In the genomic region with DNA sequence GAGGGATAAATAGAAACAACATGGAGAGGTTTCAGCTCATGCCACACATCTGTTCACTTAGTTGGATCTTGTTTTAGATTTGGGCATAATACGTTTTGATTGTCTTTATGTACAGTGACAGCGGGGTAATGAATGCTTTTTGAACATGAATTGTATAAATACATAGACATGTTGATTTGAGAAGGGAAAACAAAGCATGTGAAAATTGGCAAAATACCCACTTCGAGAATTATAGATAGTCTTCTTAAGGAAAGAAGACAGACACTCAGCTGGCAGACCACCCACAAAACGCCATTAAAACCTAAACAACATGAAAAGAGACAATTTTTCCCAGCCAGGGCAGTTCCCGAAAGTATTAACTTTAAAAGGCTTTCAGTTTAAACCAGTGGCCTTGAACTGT, we compare ENCODE assay signal across 38 mouse cellular contexts. TPM values are rescaled to one million over a fixed set of nuclear protein-coding genes. Genes with fewer than 3 reads are reported as not detected.
"Had no signal": no experiment of that assay in that cellular context is flagged by ENCODE, and none has a peak within 500 bp of the region (broad histone marks: within the 10 kb centered on the region; RNA-seq: fewer than 3 reads in every experiment).

No protein-coding gene starts in this region.

- H3K27ac ChIP-seq: heart, embryonic 10.5 days; hindbrain, embryonic 10.5 days; hindbrain, embryonic 12.5 days; hindbrain, embryonic 14.5 days; intestine, embryonic 15.5 days; layer of hippocampus, adult 2 months; left cerebral cortex, adult 2 months; limb, embryonic 10.5 days; limb, embryonic 12.5 days; liver, embryonic 13.5 days; liver, embryonic 15.5 days had no signal

- H3K9ac ChIP-seq: heart, embryonic 12.5 days; hindbrain, embryonic 12.5 days; hindbrain, embryonic 14.5 days; intestine, embryonic 15.5 days; limb, embryonic 12.5 days; liver, embryonic 13.5 days; liver, embryonic 15.5 days had no signal

- DNase-seq: gastrocnemius, postnatal 10 days; gastrocnemius, postnatal 25 days; heart, adult 18-20 months; heart, postnatal 10 days; heart, postnatal 4 days; kidney, adult 18-20 months; kidney, adult 8-10 months; kidney, postnatal 10 days; kidney, postnatal 25 days; kidney, postnatal 4 days; liver; liver, embryonic 13.5 days had no signal

- H3K4me1 ChIP-seq: heart, embryonic 10.5 days; heart, embryonic 12.5 days; hindbrain, embryonic 10.5 days; hindbrain, embryonic 12.5 days; intestine, embryonic 15.5 days; limb, embryonic 10.5 days; limb, embryonic 12.5 days; liver, embryonic 13.5 days; liver, embryonic 15.5 days had no signal

- H3K9me3 ChIP-seq: heart, embryonic 10.5 days; heart, embryonic 12.5 days; hindbrain, embryonic 10.5 days; hindbrain, embryonic 12.5 days; intestine, embryonic 15.5 days; limb, embryonic 10.5 days; limb, embryonic 12.5 days; liver, embryonic 13.5 days; liver, embryonic 15.5 days had no signal

- H3K4me2 ChIP-seq: heart, embryonic 12.5 days; hindbrain, embryonic 12.5 days; hindbrain, embryonic 14.5 days; intestine, embryonic 15.5 days; limb, embryonic 12.5 days; liver, embryonic 11.5 days; liver, embryonic 13.5 days; liver, embryonic 15.5 days had no signal

- ATAC-seq: hindbrain, embryonic 16.5 days; inflammation-experienced regulatory T-cells, adult 6 months; intestine, embryonic 15.5 days; intestine, postnatal 0 days had no signal

- H3K36me3 ChIP-seq: heart, embryonic 10.5 days; heart, embryonic 12.5 days; hindbrain, embryonic 10.5 days; hindbrain, embryonic 12.5 days; intestine, embryonic 15.5 days; limb, embryonic 10.5 days; limb, embryonic 12.5 days; liver, embryonic 13.5 days; liver, embryonic 15.5 days had no signal

- H3K4me3 ChIP-seq: heart, embryonic 10.5 days; heart, embryonic 12.5 days; hindbrain, embryonic 10.5 days; hindbrain, embryonic 12.5 days; intestine, embryonic 15.5 days; layer of hippocampus, adult 2 months; left cerebral cortex, adult 2 months; limb, embryonic 10.5 days; limb, embryonic 12.5 days; liver, embryonic 13.5 days; liver, embryonic 15.5 days had no signal

- H3K27me3 ChIP-seq: heart, embryonic 12.5 days; hindbrain, embryonic 12.5 days; intestine, embryonic 15.5 days; limb, embryonic 12.5 days; liver, embryonic 13.5 days; liver, embryonic 15.5 days had no signal

RNA-seq across cellular contexts. Expression of a gene that starts 37.9 kb away (rescaled TPM):
- total RNA-seq: gastrocnemius, adult 18-20 months; gastrocnemius, postnatal 10 days; gastrocnemius, postnatal 25 days; granulocyte monocyte progenitor cell, adult 5-6 weeks; heart, adult 18-20 months; heart, postnatal 10 days; heart, postnatal 25 days; heart, postnatal 4 days; layer of hippocampus, adult 2 months; layer of hippocampus, postnatal 10 days; layer of hippocampus, postnatal 25 days; left cerebral cortex, adult 2 months; left cerebral cortex, postnatal 14 days; left cerebral cortex, postnatal 36 days had no signal
- polyA plus RNA-seq: heart, embryonic 12.5 days; heart, embryonic 14.5 days; heart, embryonic 16.5 days; hindbrain, embryonic 10.5 days; hindbrain, embryonic 12.5 days; hindbrain, embryonic 14.5 days; hindbrain, embryonic 16.5 days; inflammation-experienced regulatory T-cells, adult 6 months; intestine, embryonic 15.5 days; intestine, postnatal 0 days; kidney, embryonic 14.5 days; kidney, embryonic 16.5 days; liver, embryonic 11.5 days; liver, embryonic 13.5 days; liver, embryonic 15.5 days had no signal
